Mouse (Mus musculus) hindbrain, embryonic 16.5 days (tissue): ENCODE results near the gene Cenpk. TPM values are rescaled to one million over a fixed set of nuclear protein-coding genes. Genes with fewer than 3 reads are reported as not detected.
"Not testable (repeated sequence)": the region's sequence is repeated elsewhere in the genome, so short reads cannot be mapped to it uniquely, and the experiment has no call there.

ENCODE experiments used
- ATAC-seq: fragments of 200-750 bp; cut with Nextera tagmentation; 2 replicates; pipeline ENCODE4 v1.8.0; 2017; ENCODE audit warnings: moderate TSS enrichment, moderate library complexity
- H3K27ac ChIP-seq: fragments of 300-500 bp; sonication (generic); 2 replicates; pipeline ENCODE4 v1.5.1; 2014; ENCODE audit warnings: low read depth, mild to moderate bottlenecking, control low read depth, low read length, moderate library complexity
- H3K27me3 ChIP-seq: fragments of 300-500 bp; sonication (generic); replicated peaks from 2 replicates; pipeline ENCODE4 v1.6.1; 2014; ENCODE audit warnings: low read length; ENCODE audit not compliant: control insufficient read depth, insufficient read depth
- H3K36me3 ChIP-seq: fragments of 300-500 bp; sonication (generic); 2 replicates; pipeline ENCODE4 v1.6.1; 2014; ENCODE audit warnings: mild to moderate bottlenecking, low read length, moderate library complexity, mixed read lengths; ENCODE audit not compliant: control insufficient read depth, insufficient read depth
- H3K4me1 ChIP-seq: fragments of 300-500 bp; sonication (generic); 2 replicates; pipeline ENCODE4 v1.6.1; 2014; ENCODE audit warnings: low read depth, low read length; ENCODE audit not compliant: control insufficient read depth, insufficient read depth
- H3K4me2 ChIP-seq: fragments of 300-500 bp; sonication (generic); 2 replicates; pipeline ENCODE4 v1.6.1; 2014; ENCODE audit warnings: mild to moderate bottlenecking, low read length, control low read depth, moderate library complexity
- H3K4me3 ChIP-seq: fragments of 300-500 bp; sonication (generic); 2 replicates; pipeline ENCODE4 v1.5.1; 2014; ENCODE audit warnings: mild to moderate bottlenecking, low read length, control low read depth, moderate library complexity
- H3K9ac ChIP-seq: fragments of 300-500 bp; sonication (generic); 2 replicates; pipeline ENCODE4 v1.6.1; 2014; ENCODE audit warnings: low read depth, mild to moderate bottlenecking, control low read depth, low read length, moderate library complexity
- H3K9me3 ChIP-seq: fragments of 300-500 bp; sonication (generic); 2 replicates; pipeline ENCODE4 v1.6.1; 2014; ENCODE audit warnings: mild to moderate bottlenecking, low read length, moderate library complexity; ENCODE audit not compliant: control insufficient read depth
- WGBS: fragments of 180-500 bp; shearing (Covaris S2); extraction: QIAGEN DNeasy Blood & Tissue Kit; methylation state at CpG from one replicate; pipeline ENCODE4 v1.1.7; 2014; 5-methylcytosine and 5-hydroxymethylcytosine counted together
- polyA plus RNA-seq: library from polyadenylated mRNA; unstranded; fragments of >200 nt; fragmentation: Nextera tagmentation; extraction: Ambion mirVana; gene quantifications from 2 replicates; pipeline ENCODE4 v1.2.1, GENCODE M21; 2015

Cenpk gene
- polyA plus RNA-seq = 11.8 and 13.7 TPM in 2 replicates

GRCm38 (mm10) chr13:104228384-104229066, at the start of gene Cenpk, which contains the start of gene Ppwd1:
TSS of gene Cenpk (plus strand) at chr13:104228611.
TSS of gene Ppwd1 (minus strand) at chr13:104228843.
- Histone ChIP-seq H3K4me3 (peak within 1 kb of the TSS; percentile 63), H3K4me1 (peaks cover 12% of the 10 kb centered on the region), H3K9ac (peak within 1 kb of the TSS; percentile 89), H3K27ac (peak within 1 kb of the TSS; percentile 93), H3K36me3 (no peaks in the 10 kb centered on the region), H3K27me3 (no peaks in the 10 kb centered on the region), H3K4me2 (peak within 1 kb of the TSS; percentile 76), H3K9me3 (no peaks in the 10 kb centered on the region)
- 0% methylated on average over 55 of the region's 55 CpGs for WGBS
- ATAC-seq = peak; percentile 100

DNA sequence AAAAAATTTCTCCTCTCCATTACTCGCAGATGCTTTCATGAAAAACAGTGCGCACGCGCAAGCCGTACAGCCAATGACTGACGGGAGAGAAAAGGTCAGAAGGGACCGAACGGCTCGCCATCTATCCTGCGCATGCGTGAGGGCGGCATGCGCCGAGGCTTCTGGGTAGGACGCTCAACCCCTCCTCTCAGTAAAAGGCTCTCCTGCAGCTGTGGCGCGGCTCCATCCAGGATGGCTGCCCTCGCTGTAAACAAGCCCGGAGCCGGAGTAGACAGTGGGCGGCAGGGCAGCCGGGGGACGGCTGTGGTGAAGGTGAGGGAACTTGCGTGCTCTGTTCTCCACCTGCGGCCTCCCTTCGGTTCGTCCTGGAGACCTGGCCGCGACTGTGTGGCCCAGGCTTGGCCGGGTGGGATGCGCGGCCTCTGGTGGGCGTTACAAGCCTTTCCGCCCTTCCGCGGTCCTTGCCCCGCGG, 49.7 kb upstream of the Cenpk start, which contains the start of gene Trim23:
Trim23 (plus strand) TSS at position 148 of the 472 bp plus-strand sequence.
- peak; percentile 98 for ATAC-seq
- Histone ChIP-seq H3K36me3 (no peaks in the 10 kb centered on the region), H3K27me3 (no peaks in the 10 kb centered on the region), H3K27ac (peak within 1 kb of the TSS; percentile 85), H3K9me3 (no peaks in the 10 kb centered on the region), H3K4me3 (peak within 1 kb of the TSS; percentile 82), H3K9ac (peak within 1 kb of the TSS; percentile 97), H3K4me1 (peaks cover 13% of the 10 kb centered on the region), H3K4me2 (peak within 1 kb of the TSS; percentile 75)
- WGBS = 1% methylated on average over 38 of the region's 38 CpGs

DNA sequence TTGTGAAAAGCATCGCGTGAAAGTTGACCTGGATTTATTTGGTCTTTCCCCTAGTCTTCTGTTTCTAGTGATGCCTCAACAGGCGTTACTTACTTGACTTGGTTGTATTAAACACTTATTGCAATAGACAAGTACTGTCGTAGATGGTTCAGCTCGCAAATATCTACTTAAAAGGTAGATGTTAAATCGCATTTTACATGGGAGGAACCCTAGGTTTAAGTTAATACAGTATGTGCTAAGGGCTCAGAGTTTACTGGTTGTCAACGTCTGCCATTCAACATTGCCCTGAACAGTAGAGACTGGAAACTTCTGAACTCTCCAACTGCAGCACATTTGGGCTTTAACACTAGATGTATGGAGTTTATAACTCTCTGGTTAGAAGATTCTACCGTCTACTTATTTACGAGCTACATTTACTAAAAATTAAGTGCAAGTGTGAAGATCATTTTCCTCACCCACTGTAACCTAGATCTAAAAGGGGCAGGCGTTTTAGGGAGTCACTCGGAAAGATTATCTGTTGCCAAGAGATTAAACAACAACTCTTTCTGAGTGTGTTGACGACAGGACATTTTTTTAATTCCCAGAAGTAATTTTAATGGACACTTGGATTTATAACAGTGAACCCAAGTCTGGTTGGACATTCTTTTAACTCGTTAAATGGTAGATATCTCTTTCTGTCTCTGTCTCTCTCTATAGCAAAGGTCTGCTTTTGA, 49.1 kb upstream of the Cenpk start:
- H3K4me2 ChIP-seq = peak overlapping the region; percentile 75
- H3K4me1 ChIP-seq = peaks cover 13% of the 10 kb centered on the region
- no peaks in the 10 kb centered on the region for H3K36me3 ChIP-seq
- H3K9me3 ChIP-seq = no peaks in the 10 kb centered on the region
- peak overlapping the region; percentile 82 for H3K4me3 ChIP-seq
- 25% methylated on average over 13 of the region's 13 CpGs for WGBS
- H3K27me3 ChIP-seq = no peaks in the 10 kb centered on the region
- ATAC-seq = no peak
- H3K27ac ChIP-seq = peak overlapping the region; percentile 85
- H3K9ac ChIP-seq = peak overlapping the region; percentile 97

GRCm38 (mm10) chr13:104187357-104187756, 41.1 kb upstream of the Cenpk start:
- Histone ChIP-seq H3K36me3 (peaks cover 13% of the 10 kb centered on the region), H3K9ac (no peak overlapping the region), H3K4me2 (no peak overlapping the region), H3K9me3 (no peaks in the 10 kb centered on the region), H3K4me3 (no peak overlapping the region), H3K27me3 (no peaks in the 10 kb centered on the region), H3K27ac (no peak overlapping the region), H3K4me1 (no peaks in the 10 kb centered on the region)
- 96% methylated on average over 4 of the region's 4 CpGs for WGBS
- ATAC-seq = no peak

DNA sequence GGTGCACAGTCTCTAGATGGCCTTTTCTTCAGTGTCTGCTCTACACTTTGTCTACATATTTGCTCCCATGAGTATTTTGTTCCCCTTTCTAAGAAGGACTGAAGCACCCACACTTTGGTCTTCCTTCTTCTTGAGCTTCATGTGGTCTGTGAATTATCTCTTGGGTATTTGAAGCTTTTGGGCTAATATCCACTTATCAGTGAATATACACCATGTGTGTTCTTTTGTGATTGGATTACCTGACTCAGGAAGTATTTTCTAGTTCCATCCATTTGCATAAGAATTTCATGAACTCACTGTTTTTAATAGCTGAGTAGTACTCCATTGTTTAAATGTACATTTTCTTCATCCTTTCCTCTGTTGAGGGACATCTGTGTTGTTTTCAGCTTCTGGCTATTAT, 32.5 kb upstream of the Cenpk start:
- not testable (repeated sequence) for ATAC-seq, H3K4me1 ChIP-seq, H3K27ac ChIP-seq, H3K9me3 ChIP-seq, H3K27me3 ChIP-seq, H3K9ac ChIP-seq, H3K4me2 ChIP-seq, H3K4me3 ChIP-seq
- peaks cover 10% of the 10 kb centered on the region for H3K36me3 ChIP-seq

- H3K4me1 ChIP-seq = no peaks in the 10 kb centered on the region
- H3K9me3 ChIP-seq = no peaks in the 10 kb centered on the region
- no peak overlapping the region for H3K4me3 ChIP-seq
- peaks cover 5% of the 10 kb centered on the region; the same call in 1 of the 2 replicates for H3K36me3 ChIP-seq
- H3K27me3 ChIP-seq = no peaks in the 10 kb centered on the region
- 59% methylated on average over 1 of the region's 1 CpGs for WGBS
- no peak overlapping the region for H3K27ac ChIP-seq
- no peak for ATAC-seq
- H3K4me2 ChIP-seq = no peak overlapping the region
- no peak overlapping the region for H3K9ac ChIP-seq
Measured at GRCm38 (mm10) chr13:104204313-104204712, 24.1 kb upstream of the Cenpk start.

- H3K4me3 ChIP-seq = peak overlapping the region; percentile 63
- 72% methylated on average over 3 of the region's 3 CpGs for WGBS
- no peaks in the 10 kb centered on the region for H3K27me3 ChIP-seq
- H3K9me3 ChIP-seq = no peaks in the 10 kb centered on the region
- no peak overlapping the region for H3K9ac ChIP-seq
- peaks cover 12% of the 10 kb centered on the region for H3K4me1 ChIP-seq
- H3K36me3 ChIP-seq = no peaks in the 10 kb centered on the region
- ATAC-seq = no peak
- H3K4me2 ChIP-seq = peak overlapping the region; percentile 76
- no peak overlapping the region for H3K27ac ChIP-seq
Measured at GRCm38 (mm10) chr13:104227478-104227877, 933 bp upstream of the Cenpk start.

DNA sequence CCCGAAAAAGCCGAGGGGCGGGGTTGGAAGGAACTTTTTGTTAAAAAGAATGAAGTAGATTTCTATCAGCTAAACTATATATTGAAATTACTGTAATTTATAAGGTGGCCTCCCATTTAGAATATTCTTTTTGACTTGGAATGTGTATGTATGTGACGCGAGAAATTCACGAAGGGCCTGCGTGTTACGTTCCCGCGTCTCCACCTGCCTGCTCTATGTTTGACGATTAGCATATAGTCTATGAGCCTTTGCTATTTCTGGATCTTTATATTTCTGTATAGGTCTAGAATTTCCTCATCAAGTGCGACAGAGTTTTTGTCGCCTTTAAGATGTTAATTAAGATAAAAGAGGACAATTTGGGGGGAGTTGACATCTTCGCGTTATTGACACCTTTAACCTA, 770 bp downstream of the Cenpk start:
- peak; percentile 9 for ATAC-seq
- Histone ChIP-seq H3K9ac (peak overlapping the region; percentile 73), H3K4me1 (peaks cover 12% of the 10 kb centered on the region), H3K9me3 (no peaks in the 10 kb centered on the region), H3K36me3 (no peaks in the 10 kb centered on the region), H3K4me3 (peak overlapping the region; percentile 63), H3K27ac (no peak overlapping the region), H3K27me3 (no peaks in the 10 kb centered on the region), H3K4me2 (peak overlapping the region; percentile 71)
- 8% methylated on average over 15 of the region's 15 CpGs for WGBS

- no peak for ATAC-seq
- H3K4me1 ChIP-seq = no peaks in the 10 kb centered on the region
- no peak overlapping the region for H3K9ac ChIP-seq
- no peak overlapping the region for H3K4me2 ChIP-seq
- no peaks in the 10 kb centered on the region for H3K9me3 ChIP-seq
- no peaks in the 10 kb centered on the region for H3K36me3 ChIP-seq
- H3K27me3 ChIP-seq = no peaks in the 10 kb centered on the region
- H3K4me3 ChIP-seq = no peak overlapping the region
- no peak overlapping the region for H3K27ac ChIP-seq
- WGBS = 94% methylated on average over 3 of the region's 3 CpGs
Measured at GRCm38 (mm10) chr13:104258997-104259396, 30.6 kb downstream of the Cenpk start.
